Comparison of ENCODE assay signal across 16 mouse cellular contexts in the genomic region with DNA sequence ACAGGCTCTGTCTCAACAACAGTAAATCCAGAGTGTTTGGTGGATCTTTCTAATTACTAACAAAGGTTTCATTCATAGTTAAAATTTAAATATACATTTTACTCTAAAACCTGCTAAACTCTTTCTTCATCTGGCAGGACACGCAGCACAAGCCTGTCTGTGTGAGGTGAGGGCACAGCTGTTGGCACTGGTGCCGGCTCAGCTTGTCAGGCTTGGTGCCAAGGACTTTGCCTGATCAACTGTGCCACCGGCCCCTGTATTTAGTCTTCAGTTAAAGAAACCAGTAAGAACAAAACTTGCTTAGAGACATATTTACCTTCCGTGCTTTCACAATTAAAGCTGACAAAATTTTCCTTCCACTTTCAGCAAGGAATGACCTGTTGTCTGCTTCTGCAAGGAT. TPM values are rescaled to one million over a fixed set of nuclear protein-coding genes. Genes with fewer than 3 reads are reported as not detected.
DNase-seq lines count a peak whose midpoint lies in the region; ATAC-seq and TF ChIP-seq lines count a peak whose summit lies in the region.
"Had no signal": no experiment of that assay in that cellular context is flagged by ENCODE, and none has a peak within 500 bp of the region (broad histone marks: within the 10 kb centered on the region; RNA-seq: fewer than 3 reads in every experiment).

No protein-coding gene starts in this region.

- H3K4me1 ChIP-seq in kidney, adult 2 months (ENCODE audit: control insufficient read depth, insufficient read depth, low read length) = no peaks in the 10 kb centered on the region
- no peaks in the 10 kb centered on the region for H3K4me1 ChIP-seq in kidney, embryonic 14.5 days (ENCODE audit: control insufficient read depth, insufficient read depth, low read length)
- H3K4me1 ChIP-seq: hindbrain, embryonic 15.5 days; midbrain, embryonic 15.5 days had no signal

- ATAC-seq in kidney, embryonic 14.5 days (ENCODE audit: low FRiP score, low TSS enrichment) = no peak
- no peak for ATAC-seq in inflammation-experienced regulatory T-cells, adult 6 months
- ATAC-seq: midbrain, embryonic 15.5 days; Patski had no signal

- no peaks in the 10 kb centered on the region for H3K9me3 ChIP-seq in kidney, embryonic 14.5 days (ENCODE audit: control insufficient read depth, low read length)
- H3K9me3 ChIP-seq: embryonic facial prominence, embryonic 10.5 days; hindbrain, embryonic 15.5 days; limb, embryonic 13.5 days; lung, embryonic 15.5 days; midbrain, embryonic 15.5 days had no signal

- no peak for TF ChIP-seq POLR2A in kidney, adult 2 months (IDR thresholded peaks at IDR 0.05; ENCODE audit: low read depth, low read length)

- no peak overlapping the region for H3K9ac ChIP-seq in kidney, embryonic 14.5 days (ENCODE audit: low read depth, low read length)
- H3K9ac ChIP-seq: hindbrain, embryonic 15.5 days; limb, embryonic 13.5 days; lung, embryonic 15.5 days; midbrain, embryonic 15.5 days had no signal

- DNase-seq in kidney, adult 2 months = peak; percentile 61
- DNase-seq in adrenal gland, postnatal 10 days = peak; percentile 79
- DNase-seq in gastrocnemius, adult 18-20 months (ENCODE audit: low spot score) = peak; percentile 81
- DNase-seq in heart, postnatal 14 days = peak; percentile 48 to 73
- DNase-seq in right cerebral cortex, postnatal 14 days = no peak
- no peak for DNase-seq in spleen, postnatal 14 days (ENCODE audit: low spot score in 2 of 2)
- DNase-seq: cerebellum, adult 8-10 months had no signal

- no peak overlapping the region for H3K4me2 ChIP-seq in kidney, embryonic 14.5 days (replicated peaks; ENCODE audit: low read depth, low read length)
- H3K4me2 ChIP-seq: hindbrain, embryonic 15.5 days; limb, embryonic 13.5 days; lung, embryonic 15.5 days; midbrain, embryonic 15.5 days had no signal

- H3K4me3 ChIP-seq in kidney, adult 2 months (ENCODE audit: insufficient read depth, low read depth, low read length) = no peak overlapping the region
- H3K4me3 ChIP-seq in kidney, embryonic 14.5 days (ENCODE audit: low read length) = no peak overlapping the region
- H3K4me3 ChIP-seq: embryonic facial prominence, embryonic 10.5 days; hindbrain, embryonic 15.5 days; limb, embryonic 13.5 days; lung, embryonic 15.5 days; midbrain, embryonic 15.5 days had no signal

- 57% methylated on average over 4 of the region's 4 CpGs for WGBS in kidney, adult 2 months
- WGBS in kidney, embryonic 14.5 days = 89% methylated on average over 4 of the region's 4 CpGs

- H3K27me3 ChIP-seq in kidney, adult 2 months (replicated peaks; ENCODE audit: control insufficient read depth, insufficient read depth, low read length) = no peaks in the 10 kb centered on the region
- H3K27me3 ChIP-seq in kidney, embryonic 14.5 days (ENCODE audit: control insufficient read depth, insufficient read depth, low read length) = no peaks in the 10 kb centered on the region
- H3K27me3 ChIP-seq: CH12.LX; hindbrain, embryonic 15.5 days; limb, embryonic 13.5 days; lung, embryonic 15.5 days; midbrain, embryonic 15.5 days; Patski had no signal

- TF ChIP-seq CTCF in kidney, adult 2 months (conservative IDR thresholded peaks at IDR 0.05; ENCODE audit: insufficient read depth, insufficient read length, low read depth, low read length) = no peak

- H3K27ac ChIP-seq in kidney, adult 2 months (ENCODE audit: insufficient read depth, low read depth, low read length) = no peak overlapping the region
- no peak overlapping the region for H3K27ac ChIP-seq in kidney, embryonic 14.5 days (ENCODE audit: low read depth, low read length)
- H3K27ac ChIP-seq: embryonic facial prominence, embryonic 10.5 days; hindbrain, embryonic 15.5 days; limb, embryonic 13.5 days; lung, embryonic 15.5 days; midbrain, embryonic 15.5 days had no signal

- H3K36me3 ChIP-seq in kidney, adult 2 months (ENCODE audit: control insufficient read depth, insufficient read depth, low read length) = no peaks in the 10 kb centered on the region
- H3K36me3 ChIP-seq in kidney, embryonic 14.5 days (ENCODE audit: control insufficient read depth, insufficient read depth, low read length) = peaks cover 21% of the 10 kb centered on the region; the same call in 1 of the 2 replicates

- intact Hi-C loops in heart, postnatal 14 days (cut with DNase I) = no loop called here

RNA-seq across cellular contexts. Expression of gene Nexn, which starts 22.6 kb away (rescaled TPM):
- polyA plus RNA-seq in kidney, adult 2 months (2012; rRNA removed) = 0.11 and 0.38 TPM in 2 replicates
- polyA plus RNA-seq in kidney, embryonic 14.5 days (2014; fragmentation: Nextera tagmentation; extraction: Ambion mirVana) = 5.1 and 6.3 TPM in 2 replicates
- 10 to 100 TPM in 1 of 2 experiments, 1 to 10 TPM in 1; 8.6 to 30.7 TPM for total RNA-seq in adrenal gland, postnatal 10 days (2021)
- total RNA-seq in gastrocnemius, adult 18-20 months (2021) = 100 to 1,000 TPM; 443 to 513 TPM
- total RNA-seq in heart, postnatal 14 days (2021) = 100 to 1,000 TPM; 297 to 301 TPM
- polyA plus RNA-seq in inflammation-experienced regulatory T-cells, adult 6 months (2017; shearing (Covaris generic)) = 1 to 10 TPM; 1.3 to 5.6 (median 2.8) TPM

RNA-seq across cellular contexts. Expression of gene Miga1, which starts 51.5 kb away (rescaled TPM):
- polyA plus RNA-seq in kidney, adult 2 months (2012; rRNA removed) = 10.1 and 10.6 TPM in 2 replicates
- polyA plus RNA-seq in kidney, embryonic 14.5 days (2014; fragmentation: Nextera tagmentation; extraction: Ambion mirVana) = 14.0 and 23.7 TPM in 2 replicates
- 10 to 100 TPM; 11.3 to 11.8 TPM for total RNA-seq in adrenal gland, postnatal 10 days (2021)
- total RNA-seq in gastrocnemius, adult 18-20 months (2021) = 1 to 10 TPM; 6.4 to 8.2 TPM
- total RNA-seq in heart, postnatal 14 days (2021) = 10 to 100 TPM; 10.8 to 12.4 TPM
- polyA plus RNA-seq in inflammation-experienced regulatory T-cells, adult 6 months (2017; shearing (Covaris generic)) = 10 to 100 TPM in 1 of 3 experiments, 1 to 10 TPM in 2; 2.4 to 10.1 (median 6.2) TPM

RNA-seq across cellular contexts. Expression of gene Usp33, which starts 57.5 kb away (rescaled TPM):
- 21.0 and 23.7 TPM in 2 replicates for polyA plus RNA-seq in kidney, adult 2 months (2012; rRNA removed)
- 18.8 and 44.4 TPM in 2 replicates for polyA plus RNA-seq in kidney, embryonic 14.5 days (2014; fragmentation: Nextera tagmentation; extraction: Ambion mirVana)
- total RNA-seq in adrenal gland, postnatal 10 days (2021) = 10 to 100 TPM; 65.4 to 80.7 TPM
- 10 to 100 TPM; 17.6 to 18.1 TPM for total RNA-seq in gastrocnemius, adult 18-20 months (2021)
- total RNA-seq in heart, postnatal 14 days (2021) = 10 to 100 TPM; 29.1 to 30.9 TPM
- 10 to 100 TPM; 23.3 to 32.1 (median 30.3) TPM for polyA plus RNA-seq in inflammation-experienced regulatory T-cells, adult 6 months (2017; shearing (Covaris generic))

Comparison
In these comparisons a context has a peak if more than half of its experiments do, and no peak if none do; other contexts are left out.
1. DNase-seq: peak in kidney, adult 2 months (single experiment), adrenal gland, postnatal 10 days (single experiment), gastrocnemius, adult 18-20 months (single experiment) and heart, postnatal 14 days (2 of 2); none in right cerebral cortex, postnatal 14 days (single experiment) and spleen, postnatal 14 days (0 of 2).
2. RNA of gene Nexn, which starts 22.6 kb away (total RNA-seq): 443 to 513 TPM in gastrocnemius, adult 18-20 months and 297 to 301 TPM in heart, postnatal 14 days; 8.6 to 30.7 TPM in adrenal gland, postnatal 10 days; every median in the first group is over 4 times any median in the second.